Mouse (Mus musculus): ENCODE results near the gene 1110065P20Rik.

The 1110065P20Rik gene

DNA sequence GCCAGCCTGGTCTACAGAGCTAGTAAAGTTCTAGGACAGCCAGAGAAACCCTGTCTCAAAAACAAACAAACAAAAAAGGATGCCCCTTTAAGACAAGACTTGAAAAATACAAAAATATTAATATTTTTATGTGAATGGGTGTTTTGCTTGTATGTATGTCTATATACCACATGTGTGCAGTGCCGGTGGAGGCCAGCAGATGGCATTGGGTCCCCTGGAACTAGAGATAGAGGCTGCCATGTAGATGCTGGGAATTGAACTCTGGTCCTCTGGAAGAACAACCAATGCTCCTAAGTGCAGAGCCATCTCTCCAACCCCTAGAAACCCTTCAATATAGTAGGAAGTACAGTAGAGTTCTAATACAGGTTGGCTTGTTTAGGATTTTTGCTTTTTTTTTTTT lies 10.0 kb downstream of the 1110065P20Rik start:
- no peak for DNase-seq (ENCODE audit: low spot score)

DNA sequence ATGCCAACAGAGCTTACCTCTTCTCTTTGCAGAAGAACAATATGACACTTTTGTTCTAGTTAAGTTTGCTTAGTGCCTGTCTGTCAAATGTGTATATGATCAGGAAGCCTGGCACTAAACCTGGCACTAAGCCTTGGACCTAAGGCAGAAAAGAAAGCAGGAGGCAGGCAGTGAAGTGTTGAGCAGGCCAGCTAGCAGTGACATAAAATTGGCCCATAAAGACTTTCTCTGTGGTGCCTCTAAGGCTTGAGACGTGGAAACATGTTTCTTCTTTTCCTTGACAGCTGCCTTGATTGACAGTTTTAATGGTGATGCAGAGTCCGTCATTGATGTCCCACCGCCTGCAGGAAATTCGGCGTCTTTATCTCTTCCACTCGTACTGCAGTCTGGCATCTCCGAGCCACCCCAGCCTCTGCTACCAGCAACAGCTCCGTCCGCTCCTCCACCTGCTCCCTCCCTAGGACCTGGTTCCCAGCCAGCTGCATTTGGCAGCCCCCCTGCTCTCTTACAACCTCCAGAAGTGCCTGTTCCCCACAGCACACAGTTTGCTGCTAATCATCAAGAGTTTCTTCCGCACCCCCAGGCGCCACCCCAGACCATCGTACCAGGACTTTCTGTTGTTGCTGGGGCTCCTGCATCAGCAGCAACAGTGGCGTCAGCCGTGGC lies 12.8 kb downstream of the 1110065P20Rik start:
- no peak for DNase-seq (ENCODE audit: low spot score)

DNA sequence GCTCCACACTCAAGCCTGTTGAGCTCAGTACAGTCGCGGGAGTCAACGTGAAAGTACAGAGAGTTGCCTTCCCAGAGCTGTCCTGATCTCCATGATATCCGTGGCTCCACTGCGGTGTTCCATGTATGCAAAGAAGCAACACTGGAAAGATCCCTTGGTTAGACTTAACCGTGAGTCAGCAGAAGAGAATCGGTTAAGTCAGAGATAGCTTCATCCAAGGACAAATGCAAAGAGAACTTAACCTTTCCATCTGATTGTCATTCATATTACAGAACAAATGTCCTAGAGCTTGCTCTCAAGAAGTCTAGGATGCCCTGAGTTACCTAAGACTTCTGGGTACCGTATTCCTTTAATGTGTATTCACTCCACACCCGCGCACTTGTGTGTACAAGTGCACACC lies 18.2 kb downstream of the 1110065P20Rik start:
- DNase-seq (ENCODE audit: low spot score) = no peak

DNA sequence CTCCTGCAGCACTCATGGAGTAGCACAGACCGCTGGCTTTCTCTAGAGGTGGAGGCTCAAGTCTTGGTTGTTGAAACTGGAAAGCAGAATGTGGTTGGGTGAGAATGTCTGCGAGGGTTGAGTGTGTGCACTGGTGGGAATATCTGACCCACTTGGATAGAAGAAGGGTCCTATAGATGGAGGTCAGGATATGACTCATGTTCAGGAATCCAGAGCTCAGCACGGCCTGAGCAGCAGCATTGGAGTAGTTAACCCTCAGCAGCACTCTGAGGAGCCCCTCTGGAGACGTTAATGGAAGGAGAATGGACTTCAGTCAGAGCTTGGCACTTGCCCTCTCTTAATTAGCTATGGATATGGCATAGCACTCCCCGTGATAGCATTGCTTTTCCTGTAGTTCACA lies 21.3 kb downstream of the 1110065P20Rik start:
- DNase-seq (ENCODE audit: low spot score) = no peak

DNA sequence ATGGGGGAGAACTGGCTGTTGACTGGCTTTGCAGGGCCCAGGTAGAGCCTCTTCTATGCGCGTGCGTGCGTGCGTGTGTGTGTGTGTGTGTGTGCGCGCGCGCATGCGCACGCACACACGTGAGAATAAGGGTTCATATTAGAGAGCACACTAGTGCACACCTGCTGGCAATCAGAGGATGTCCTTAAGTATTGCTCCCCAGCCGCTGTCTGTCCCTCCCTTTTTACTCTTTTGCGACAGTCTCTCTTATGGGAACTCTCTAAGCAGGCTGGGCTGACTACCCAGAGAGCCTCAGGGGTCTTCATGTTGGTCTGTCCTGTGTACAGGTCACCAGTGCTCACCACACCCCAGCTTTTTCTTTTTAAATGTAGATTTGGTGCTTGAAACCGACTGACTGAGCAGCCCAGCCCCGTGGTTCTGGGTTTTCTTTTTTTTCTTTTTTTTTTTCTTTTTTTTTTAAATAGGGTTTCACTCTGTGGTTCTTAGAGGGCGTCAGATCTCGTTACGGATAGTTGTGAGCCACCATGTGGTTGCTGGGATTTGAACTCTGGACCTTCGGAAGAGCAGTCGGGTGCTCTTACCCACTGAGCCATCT lies 25.5 kb downstream of the 1110065P20Rik start:
- DNase-seq (ENCODE audit: low spot score) = no peak

DNA sequence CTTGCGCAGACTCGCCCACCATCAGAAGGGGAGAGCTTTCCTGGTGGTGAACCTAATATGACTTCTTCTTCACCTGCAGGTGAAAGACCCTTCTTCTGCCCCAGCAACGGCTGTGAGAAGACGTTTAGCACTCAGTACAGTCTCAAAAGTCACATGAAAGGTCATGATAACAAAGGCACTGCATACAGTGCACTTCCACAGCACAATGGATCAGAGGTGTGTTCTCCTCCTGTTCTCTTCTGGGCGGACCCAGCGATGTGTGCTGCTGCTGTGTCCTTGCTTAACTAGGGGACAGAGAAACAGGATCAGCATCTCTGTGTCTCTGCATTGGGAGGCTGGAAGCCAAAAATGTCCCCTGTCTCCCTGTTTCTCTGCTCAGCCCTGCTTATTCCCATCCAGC lies 26.0 kb downstream of the 1110065P20Rik start:
- DNase-seq (ENCODE audit: low spot score) = no peak

DNA sequence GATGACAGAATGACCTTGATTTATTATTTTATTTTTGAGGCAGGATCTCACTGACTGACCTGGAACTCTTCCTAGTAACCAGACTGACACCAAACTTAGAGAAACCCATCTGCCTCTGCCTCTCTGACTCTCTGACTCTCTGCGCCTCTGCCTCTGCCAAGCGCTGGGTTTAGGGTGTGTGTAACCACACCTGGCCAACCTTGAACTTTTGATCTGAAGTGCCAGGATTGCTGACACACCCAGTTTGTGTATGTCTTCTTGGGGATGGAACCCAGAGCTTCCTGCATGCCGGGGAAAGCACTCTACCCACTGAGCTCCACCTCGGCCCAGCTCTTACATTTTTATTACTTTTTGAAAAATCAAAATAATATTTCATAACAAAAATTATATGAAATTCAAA lies 32.2 kb downstream of the 1110065P20Rik start:
- DNase-seq (ENCODE audit: low spot score) = no peak

DNA sequence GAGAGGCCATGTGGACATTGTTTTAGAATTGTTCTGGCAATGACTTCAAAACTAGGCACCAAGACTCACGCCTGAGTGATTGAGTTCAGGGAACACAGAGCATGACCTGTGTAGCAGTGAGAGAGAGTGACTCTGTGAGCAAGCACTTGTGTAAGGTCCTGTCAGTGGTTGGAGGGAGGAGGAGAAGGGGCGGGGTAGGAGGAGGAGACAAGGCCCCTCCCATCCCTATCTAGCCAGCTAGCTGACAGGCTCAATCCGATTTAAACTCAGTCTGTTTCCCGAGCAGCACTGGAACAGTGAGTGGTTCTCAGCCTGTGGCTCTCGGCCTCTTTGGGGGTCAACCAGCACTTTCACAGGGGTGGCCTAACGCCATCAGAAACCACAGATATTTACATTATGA lies 33.2 kb downstream of the 1110065P20Rik start:
- DNase-seq (ENCODE audit: low spot score) = peak; percentile 31

DNA sequence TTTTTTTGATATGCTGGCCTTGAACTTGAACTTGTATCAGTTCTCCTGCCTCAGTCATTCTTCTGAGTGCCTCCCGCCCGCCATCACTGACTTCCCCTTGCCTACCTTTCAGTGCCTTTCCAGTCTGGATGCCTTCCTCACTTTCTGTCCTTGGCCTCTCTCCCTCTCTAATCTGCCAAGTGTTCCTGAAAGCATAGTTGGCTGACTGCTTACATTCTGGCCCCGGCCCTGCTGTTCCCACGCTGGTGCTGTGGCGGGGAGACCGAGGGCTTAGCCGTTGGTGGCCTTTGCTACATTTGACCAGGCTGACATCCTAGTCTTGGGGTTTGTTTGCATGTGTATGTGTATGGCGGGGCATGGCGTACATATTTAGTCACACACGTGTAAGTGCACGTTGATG lies 35.1 kb downstream of the 1110065P20Rik start:
- no peak for DNase-seq (ENCODE audit: low spot score)

DNA sequence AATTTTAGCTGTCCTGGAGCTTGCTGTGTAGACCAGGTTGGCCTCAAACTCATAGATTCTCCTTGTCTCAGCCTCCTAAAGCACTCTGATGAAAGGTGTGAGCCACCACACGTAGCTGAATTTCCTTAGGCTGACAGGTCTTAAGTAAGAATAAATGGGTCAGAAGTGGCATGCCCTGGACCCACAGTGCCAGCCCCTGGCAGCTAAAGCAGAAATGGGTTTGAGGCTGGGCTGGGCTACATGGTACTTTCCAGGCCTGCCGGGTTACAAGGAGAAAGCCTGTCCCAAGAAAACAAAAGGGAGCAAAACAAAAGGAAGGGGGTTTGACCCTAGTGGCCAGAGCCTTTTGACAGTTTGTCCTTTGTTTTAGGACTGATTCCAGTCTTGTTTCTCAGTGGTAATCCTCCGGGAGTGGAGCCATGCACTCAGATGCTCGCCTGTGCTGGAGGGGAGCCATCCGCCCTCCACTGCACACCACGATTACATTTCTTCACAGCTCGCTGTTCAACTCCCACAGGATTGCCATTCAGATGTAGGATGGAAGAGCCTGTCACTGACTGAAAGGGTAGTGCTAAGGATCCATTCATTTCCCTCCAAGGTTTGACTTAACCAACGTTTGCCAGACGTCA lies 39.5 kb downstream of the 1110065P20Rik start:
- DNase-seq (ENCODE audit: low spot score) = peak; percentile 71

DNA sequence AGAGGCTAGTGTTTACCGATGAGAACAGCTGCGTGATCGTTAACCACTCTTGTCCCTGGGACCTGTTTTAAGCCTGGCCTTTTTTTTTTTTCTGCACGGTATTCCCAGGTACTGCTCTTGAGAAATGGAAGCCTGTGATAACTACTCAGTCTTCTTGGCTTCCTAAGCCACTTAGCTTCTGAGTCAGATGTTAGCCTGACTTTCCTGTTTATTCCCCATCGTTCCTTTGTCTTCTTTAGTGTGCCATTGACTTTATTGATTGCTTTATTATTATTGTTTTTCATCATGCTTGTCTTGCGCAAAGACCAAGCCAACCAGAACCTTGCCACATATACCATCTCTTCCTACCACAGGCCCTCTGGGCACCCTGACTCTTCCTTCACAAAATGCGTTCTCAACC lies 40.9 kb downstream of the 1110065P20Rik start:
- DNase-seq (ENCODE audit: low spot score) = no peak

DNA sequence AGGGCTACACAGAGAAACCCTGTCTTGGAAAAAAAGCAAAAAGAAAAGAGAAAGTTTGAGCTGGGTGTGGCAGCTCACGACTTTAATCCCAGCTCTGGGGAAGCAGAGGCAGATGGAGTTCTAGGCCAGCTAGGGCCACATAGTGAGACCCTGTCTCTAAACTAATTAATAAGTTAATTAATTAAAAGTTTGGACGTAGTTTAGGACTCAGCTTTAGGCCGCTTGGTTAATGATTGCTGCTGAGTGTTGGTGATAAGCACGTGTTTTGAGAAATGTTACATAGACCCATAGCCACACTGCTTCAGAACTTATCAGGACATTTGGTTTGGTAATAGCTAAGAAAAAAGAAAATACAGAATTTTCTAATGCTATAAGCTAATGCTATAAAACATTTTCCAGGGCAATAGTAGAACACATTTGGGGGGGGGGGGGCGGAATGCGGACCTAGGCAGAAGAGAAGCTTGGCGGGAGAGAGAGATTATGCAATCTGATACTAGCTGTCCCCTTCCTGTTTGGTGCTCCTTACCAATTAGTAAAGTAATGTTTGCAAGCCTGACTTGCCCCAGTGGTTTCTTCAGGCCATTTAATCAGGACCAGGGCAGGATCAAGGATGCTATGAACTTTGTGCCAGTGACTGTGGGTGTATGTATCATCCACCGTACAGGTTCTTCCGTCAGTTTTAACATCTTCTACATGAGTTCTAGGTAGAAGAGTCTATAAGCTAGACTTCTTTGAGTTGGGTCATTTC lies 41.7 kb downstream of the 1110065P20Rik start:
- DNase-seq (ENCODE audit: low spot score) = no peak

DNA sequence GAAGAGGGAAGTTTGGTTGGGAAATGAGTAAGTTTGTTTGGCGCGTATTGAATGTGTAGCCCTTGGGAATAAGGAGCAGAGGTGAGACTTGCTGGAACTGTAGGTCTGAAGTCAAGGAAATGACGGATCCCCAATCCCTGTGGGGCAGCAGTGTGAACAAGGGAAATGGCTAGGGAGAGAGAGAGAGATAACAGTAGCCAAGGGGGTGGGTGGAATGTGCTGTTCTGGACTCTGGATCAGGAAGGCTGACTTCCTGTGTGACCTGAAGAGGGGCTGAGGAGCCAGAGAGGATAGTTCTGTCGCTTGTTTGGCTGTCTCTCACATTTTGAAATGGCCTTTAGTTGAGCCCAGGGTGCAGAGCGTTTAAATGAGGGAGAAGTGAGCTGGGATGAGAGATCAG lies 42.5 kb downstream of the 1110065P20Rik start:
- no peak for DNase-seq (ENCODE audit: low spot score)

DNA sequence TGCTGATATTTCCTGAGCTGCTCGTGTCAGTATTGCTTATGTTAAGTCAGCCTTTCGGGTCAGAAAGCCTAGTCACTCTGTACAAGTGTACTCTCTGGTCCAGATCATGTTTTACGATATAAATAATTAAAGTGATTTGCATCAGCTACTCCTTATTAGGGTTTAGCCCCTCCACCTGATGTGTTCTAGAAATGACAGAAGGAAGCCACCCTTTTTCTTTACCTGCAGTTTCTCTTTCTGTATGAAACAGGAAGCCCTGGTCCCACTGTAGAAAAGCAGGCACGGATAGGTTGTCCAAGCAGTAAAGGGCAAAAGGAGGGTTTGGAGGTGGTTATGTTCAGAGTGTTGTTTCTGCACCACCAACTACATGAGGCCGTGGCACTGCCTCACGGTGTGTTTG lies 47.6 kb downstream of the 1110065P20Rik start:
- no peak for DNase-seq (ENCODE audit: low spot score)

DNA sequence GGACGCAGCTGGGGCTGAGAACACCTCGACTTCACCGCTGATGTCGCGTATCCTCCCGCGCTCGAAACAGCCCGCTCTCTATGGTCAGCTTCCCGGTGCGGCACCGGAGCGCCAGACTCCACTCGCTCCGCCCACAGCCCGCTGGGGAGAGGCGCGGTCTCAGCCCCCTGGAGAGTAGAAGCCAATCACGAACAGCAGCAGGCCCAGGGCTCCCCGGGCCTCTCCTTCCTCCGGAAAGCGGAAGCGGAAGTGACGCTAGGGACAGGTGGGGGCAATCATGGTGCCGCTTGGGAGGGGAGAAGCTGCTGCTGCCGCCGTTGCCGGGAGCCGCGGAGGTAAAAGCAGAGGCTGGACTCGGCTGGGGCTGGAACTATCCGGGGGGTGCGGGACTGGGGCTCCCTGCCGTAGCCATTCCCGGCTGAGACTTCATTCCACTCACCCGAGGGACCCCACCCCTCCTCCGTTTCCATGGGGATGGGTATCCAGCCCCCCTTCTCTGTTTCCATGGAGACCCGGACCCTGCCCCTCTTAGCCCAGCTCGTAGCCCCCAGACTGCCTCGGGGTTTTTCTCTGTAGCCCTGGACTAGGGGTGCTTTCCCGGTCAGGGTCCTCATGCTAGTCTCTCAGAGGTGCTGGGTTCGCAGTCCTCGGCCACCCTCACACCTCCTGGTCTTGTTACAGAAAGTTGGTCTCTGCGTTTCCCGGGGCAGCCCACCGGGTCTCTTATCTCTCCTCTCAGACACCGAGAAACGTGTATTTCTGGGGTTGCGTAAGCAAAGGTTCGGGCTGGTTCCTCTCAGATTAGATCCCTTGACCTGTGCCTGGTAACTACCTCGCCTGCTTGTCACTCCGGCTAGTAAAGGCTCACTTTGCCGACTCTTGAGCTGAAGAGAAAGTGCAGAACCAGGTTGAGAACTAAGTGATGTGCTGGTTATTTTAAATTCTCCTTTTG lies 48.4 kb downstream of the 1110065P20Rik start:
- peak; percentile 95 for DNase-seq (ENCODE audit: low spot score)

DNA sequence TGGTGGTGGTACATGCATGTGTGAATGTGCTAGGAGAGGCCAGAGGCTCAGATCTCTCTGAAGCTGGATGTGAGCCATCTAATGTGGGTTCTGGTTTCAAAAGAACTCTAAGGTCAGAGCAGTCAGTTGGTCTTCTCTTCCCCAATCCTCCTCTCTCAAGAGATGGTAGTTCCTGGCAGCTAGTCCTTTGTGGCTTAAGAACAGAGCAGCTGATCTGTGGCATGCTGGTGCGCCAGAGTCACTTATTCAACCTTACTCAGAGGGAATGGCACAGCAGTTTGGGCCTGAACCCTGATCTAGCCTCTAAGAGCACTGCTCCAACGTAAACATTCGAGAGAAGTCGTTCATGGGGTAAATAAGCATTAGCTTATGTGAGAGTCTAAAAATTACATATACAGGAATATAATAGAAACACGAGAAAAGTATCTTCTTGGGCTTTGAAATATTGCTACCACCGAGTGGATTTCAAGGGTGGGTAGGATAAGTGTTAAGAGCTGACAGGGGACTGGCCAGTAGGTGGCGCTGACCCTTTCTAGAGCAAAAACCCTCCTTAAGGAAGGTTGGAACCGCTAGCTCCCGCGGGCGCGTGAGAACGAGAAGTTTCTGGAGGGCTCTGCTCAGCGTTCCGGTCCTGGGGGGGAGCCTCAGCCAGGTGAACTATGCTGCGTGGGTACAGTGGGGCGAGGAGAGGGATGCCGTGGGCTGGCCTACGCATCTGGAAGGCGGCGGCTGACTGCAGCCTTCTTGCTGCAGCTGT lies 49.3 kb downstream of the 1110065P20Rik start, which contains the start of gene Mtf1:
Mtf1 (plus strand) TSS at position 553 of the 757 bp plus-strand sequence.
- peak; percentile 92 for DNase-seq (ENCODE audit: low spot score)

All from layer of hippocampus, adult 11-12 months (tissue).